Mouse (Mus musculus) left cerebral cortex, postnatal 4 days (tissue): ENCODE data around the gene Cyp4f37. TPM values are rescaled to one million over a fixed set of nuclear protein-coding genes. Genes with fewer than 3 reads are reported as not detected.

ENCODE experiments used
- DNase-seq: peaks from one replicate; pipeline ENCODE4 v3.0.0-alpha.2; 2022
- intact Hi-C: fragments of 180-260 bp; cut with DNase I; formaldehyde crosslinking; loops from one replicate; pipeline ENCODE4 v1.15.1; 2025
- total RNA-seq, 2 experiments: library from RNA; stranded (reverse); gene quantifications; 2 replicates each; pipeline ENCODE4 v1.2.3; 2021

The Cyp4f37 gene
- total RNA-seq, 2 experiments from 2014 or later: not detected

DNA sequence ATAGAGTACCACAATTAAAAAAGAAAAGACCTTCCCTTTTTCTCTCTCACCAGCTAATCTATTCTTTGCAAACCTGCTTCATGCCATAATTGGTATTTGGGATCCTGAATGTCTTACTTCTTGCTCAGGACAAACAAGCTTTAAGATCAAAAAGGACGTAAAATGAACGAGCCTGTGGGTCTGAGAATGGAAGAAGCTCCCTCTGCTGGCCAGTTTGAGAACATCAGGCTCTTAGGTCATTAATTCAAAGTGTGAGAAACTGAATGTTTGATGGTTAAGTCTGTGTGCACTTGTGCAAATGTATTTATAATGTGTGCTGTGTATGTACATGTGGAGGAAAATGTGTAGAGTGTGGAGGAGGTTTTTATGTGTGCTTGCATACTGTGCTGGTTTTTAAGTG lies 59.3 kb downstream of the Cyp4f37 start:
- intact Hi-C loops: loop anchor here (2.0 to 5.0 kb wide), 2 partner anchors 46 to 128 kb away; no protein-coding TSS in a partner anchor
- peak; percentile 50 for DNase-seq

DNA sequence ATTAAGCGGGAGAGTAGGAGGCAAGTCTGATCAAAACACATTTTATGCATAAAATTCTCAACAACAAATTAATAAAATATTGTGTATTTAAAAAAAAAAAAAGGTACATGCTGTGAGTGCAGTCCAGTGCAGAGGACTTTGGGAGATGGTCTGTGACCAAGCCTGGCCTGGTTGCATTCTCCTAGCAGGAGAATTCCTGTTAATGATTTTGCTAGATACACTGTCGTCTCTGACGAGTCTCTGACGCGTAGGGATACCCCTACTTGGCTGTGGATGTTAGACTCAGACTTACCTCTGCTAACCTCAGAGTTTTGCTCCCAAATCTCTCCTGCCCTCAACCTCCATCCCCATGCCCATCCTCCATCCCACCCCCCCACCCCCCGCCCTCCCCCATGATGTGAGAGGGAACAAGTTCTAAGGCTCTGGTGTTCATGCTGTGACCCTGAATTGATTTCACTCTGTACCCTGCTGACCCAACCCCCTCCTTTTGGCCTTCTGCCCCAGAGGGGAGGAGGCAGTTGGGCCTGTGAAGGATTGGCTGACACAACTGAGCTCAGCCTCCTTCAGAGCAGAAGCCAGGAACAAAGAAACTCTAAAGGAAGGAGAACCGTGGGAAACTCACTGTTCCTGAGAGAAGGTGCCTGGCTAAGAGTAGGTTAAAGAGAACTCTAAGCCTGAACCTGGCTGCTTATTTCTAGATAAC lies 64.1 kb downstream of the Cyp4f37 start, which contains the start of gene Cyp4f15:
Gene Cyp4f15, plus strand, starts transcription at position 580 of the 703 bp plus-strand sequence.
- DNase-seq: peak; percentile 74
- intact Hi-C loops: no loop called here

Other genes starting within 250 kb of the Cyp4f37 start
- 100 to 1,000 TPM; 114 to 122 TPM for gene Wiz, start 231.9 kb upstream of the Cyp4f37 start, total RNA-seq
- gene Rasal3, start 217.7 kb upstream of the Cyp4f37 start, total RNA-seq: 1 to 10 TPM; 1.5 to 1.9 TPM
- not detected for gene Pglyrp2, start 197.1 kb upstream of the Cyp4f37 start, total RNA-seq
- gene Cyp4f39, start 168.6 kb upstream of the Cyp4f37 start, total RNA-seq: 1 to 10 TPM in 1 of 2 experiments, under 1 TPM in 1; 0.54 to 1.2 TPM
- 1 to 10 TPM; 4.2 to 4.9 TPM for gene Cyp4f17, start 115.3 kb upstream of the Cyp4f37 start, total RNA-seq
- gene Cyp4f16, start 84.8 kb upstream of the Cyp4f37 start, total RNA-seq: 1 to 10 TPM; 6.2 to 6.6 TPM
- gene Cyp4f40, start 37.6 kb downstream of the Cyp4f37 start, total RNA-seq: not detected
- gene Cyp4f15, start 64.3 kb downstream of the Cyp4f37 start, total RNA-seq: 1 to 10 TPM; 2.9 to 3.3 TPM
- gene Zfp871, start 167.0 kb downstream of the Cyp4f37 start, total RNA-seq: 10 to 100 TPM; 78.3 to 86.9 TPM
- gene Zfp811, start 188.6 kb downstream of the Cyp4f37 start, total RNA-seq: 10 to 100 TPM; 17.2 to 18.0 TPM
- 10 to 100 TPM; 21.6 to 23.2 TPM for gene Zfp799, start 209.0 kb downstream of the Cyp4f37 start, total RNA-seq